ENCODE assay signal across 12 mouse cellular contexts in genomic region chr14:105498155-105498906, GRCm38 (mm10).
A peak's percentile ranks its signal among the peaks of the same experiment; 100 is the strongest.
DNase-seq lines count a peak whose midpoint lies in the region; ATAC-seq and TF ChIP-seq lines count a peak whose summit lies in the region.
"Had no signal": no experiment of that assay in that cellular context is flagged by ENCODE, and none has a peak within 500 bp of the region (broad histone marks: within the 10 kb centered on the region; RNA-seq: fewer than 3 reads in every experiment).

No protein-coding gene starts in this region.

- no peak for ATAC-seq in kidney, embryonic 16.5 days (ENCODE audit: low FRiP score, low TSS enrichment)
- ATAC-seq in intestine, postnatal 0 days = no peak

- 57% methylated on average over 10 of the region's 10 CpGs for WGBS in kidney, adult 2 months
- 45% methylated on average over 10 of the region's 10 CpGs for WGBS in kidney, embryonic 16.5 days
- 60% methylated on average over 10 of the region's 10 CpGs for WGBS in intestine, postnatal 0 days

- no peak overlapping the region for H3K27ac ChIP-seq in kidney, adult 2 months (ENCODE audit: insufficient read depth, low read depth, low read length)
- no peak overlapping the region for H3K27ac ChIP-seq in kidney, embryonic 16.5 days (ENCODE audit: low read length)
- H3K27ac ChIP-seq in testis, adult 2 months (ENCODE audit: control insufficient read depth, insufficient read depth, low read depth, low read length) = no peak overlapping the region
- H3K27ac ChIP-seq in intestine, postnatal 0 days (ENCODE audit: low read depth, low read length) = no peak overlapping the region
- H3K27ac ChIP-seq: macrophage had no signal

- H3K9me3 ChIP-seq in kidney, embryonic 16.5 days (ENCODE audit: low read length) = no peaks in the 10 kb centered on the region
- H3K9me3 ChIP-seq in intestine, postnatal 0 days (ENCODE audit: control insufficient read depth) = no peaks in the 10 kb centered on the region

- no peaks in the 10 kb centered on the region for H3K27me3 ChIP-seq in kidney, adult 2 months (replicated peaks; ENCODE audit: control insufficient read depth, insufficient read depth, low read length)
- no peaks in the 10 kb centered on the region for H3K27me3 ChIP-seq in kidney, embryonic 16.5 days (ENCODE audit: insufficient read depth, low read length)
- peaks cover 2% of the 10 kb centered on the region; the same call in 1 of the 2 replicates for H3K27me3 ChIP-seq in testis, adult 2 months (ENCODE audit: control insufficient read depth, insufficient read depth, low read length)
- no peaks in the 10 kb centered on the region for H3K27me3 ChIP-seq in intestine, postnatal 0 days (replicated peaks; ENCODE audit: control insufficient read depth, insufficient read depth, low read length)

- no peak overlapping the region for H3K4me2 ChIP-seq in kidney, embryonic 16.5 days (replicated peaks; ENCODE audit: low read depth, low read length)
- H3K4me2 ChIP-seq in intestine, postnatal 0 days (replicated peaks; ENCODE audit: low read depth) = no peak overlapping the region

- peak; percentile 3 for DNase-seq in embryo, embryonic 10.5 days (ENCODE audit: low spot score)
- DNase-seq in embryo, embryonic 9.5 days (ENCODE audit: extremely low spot score) = no peak
- peak; percentile 41 for DNase-seq in kidney, adult 2 months
- no peak for DNase-seq in testis, postnatal 14 days (ENCODE audit: low spot score)
- no peak for DNase-seq in spleen, postnatal 36 days (ENCODE audit: low spot score in 2 of 2)
- DNase-seq: adrenal gland, postnatal 10 days; cerebellum, adult 8-10 months had no signal

- TF ChIP-seq POLR2A in kidney, adult 2 months (IDR thresholded peaks at IDR 0.05; ENCODE audit: low read depth, low read length) = no peak
- no peak for TF ChIP-seq POLR2A in testis, adult 2 months (IDR thresholded peaks at IDR 0.05; ENCODE audit: control insufficient read depth, low read depth, low read length)

- H3K9ac ChIP-seq in kidney, embryonic 16.5 days (replicated peaks; ENCODE audit: low read length) = no peak overlapping the region; the same call in 1 of the 2 replicates
- H3K9ac ChIP-seq in intestine, postnatal 0 days (ENCODE audit: low read depth, low read length) = no peak overlapping the region

- no peak for TF ChIP-seq CTCF in kidney, adult 2 months (conservative IDR thresholded peaks at IDR 0.05; ENCODE audit: insufficient read depth, insufficient read length, low read depth, low read length)
- no peak for TF ChIP-seq CTCF in testis, adult 2 months (IDR thresholded peaks at IDR 0.05; ENCODE audit: control insufficient read depth, insufficient read depth, insufficient replicate concordance, low read depth, low read length)
- no peak for TF ChIP-seq CTCF in intestine, postnatal 0 days (IDR thresholded peaks at IDR 0.05; ENCODE audit: low read depth)

- peaks cover 3% of the 10 kb centered on the region; the same call in 1 of the 2 replicates for H3K4me1 ChIP-seq in kidney, adult 2 months (ENCODE audit: control insufficient read depth, insufficient read depth, low read length)
- H3K4me1 ChIP-seq in kidney, embryonic 16.5 days (ENCODE audit: insufficient read depth, low read length) = peaks cover 36% of the 10 kb centered on the region
- peaks cover 7% of the 10 kb centered on the region for H3K4me1 ChIP-seq in testis, adult 2 months (ENCODE audit: control insufficient read depth, insufficient read depth, low read length)
- 0 out of 2 replicates have a peak, but pooled peaks cover 8% of the 10 kb centered on the region for H3K4me1 ChIP-seq in intestine, postnatal 0 days (replicated peaks; ENCODE audit: control insufficient read depth, insufficient read depth, low read length)

- H3K4me3 ChIP-seq in kidney, adult 2 months (ENCODE audit: insufficient read depth, low read depth, low read length) = no peak overlapping the region
- no peak overlapping the region for H3K4me3 ChIP-seq in kidney, embryonic 16.5 days (ENCODE audit: low read length)
- H3K4me3 ChIP-seq in testis, adult 2 months (ENCODE audit: control insufficient read depth, low read depth, low read length) = peak overlapping the region; percentile 70
- H3K4me3 ChIP-seq in intestine, postnatal 0 days (ENCODE audit: low read depth, low read length) = no peak overlapping the region
- H3K4me3 ChIP-seq: erythroblast, embryonic 14.5 days had no signal

- no peaks in the 10 kb centered on the region for H3K36me3 ChIP-seq in kidney, adult 2 months (ENCODE audit: control insufficient read depth, insufficient read depth, low read length)
- H3K36me3 ChIP-seq in kidney, embryonic 16.5 days (ENCODE audit: insufficient read depth, low read length) = no peaks in the 10 kb centered on the region
- no peaks in the 10 kb centered on the region for H3K36me3 ChIP-seq in testis, adult 2 months (ENCODE audit: control insufficient read depth, insufficient read depth, low read length)
- no peaks in the 10 kb centered on the region for H3K36me3 ChIP-seq in intestine, postnatal 0 days (ENCODE audit: control insufficient read depth, insufficient read depth)

Comparison
In these comparisons a context has a peak if more than half of its experiments do, and no peak if none do; other contexts are left out.
1. DNase-seq: peak in embryo, embryonic 10.5 days (single experiment) and kidney, adult 2 months (single experiment); none in embryo, embryonic 9.5 days (single experiment), testis, postnatal 14 days (single experiment) and spleen, postnatal 36 days (0 of 2).